Mouse (Mus musculus): ENCODE data around the gene Foxo6.

DNA sequence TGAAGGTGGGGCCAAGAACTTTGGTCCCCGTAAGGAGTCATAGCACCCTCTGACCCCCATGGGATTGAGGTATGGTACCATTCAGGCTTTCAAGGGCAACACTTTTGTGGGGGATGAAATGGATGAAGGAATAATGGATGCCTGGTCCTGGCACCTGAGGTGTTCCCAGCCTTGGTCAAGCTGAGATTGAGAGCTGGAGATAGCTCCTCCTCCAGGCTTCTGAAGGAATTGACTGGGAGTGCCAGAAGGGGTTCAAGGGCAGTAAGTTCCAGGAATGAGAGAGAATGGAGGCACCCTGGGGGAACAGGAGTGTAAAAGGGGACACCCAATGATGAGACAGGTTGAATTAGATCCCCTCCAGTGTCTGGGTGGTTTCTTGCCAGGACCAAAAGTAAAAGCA, 3.0 kb downstream of the Foxo6 start:
- no peak for TF ChIP-seq CTCF (IDR thresholded peaks at IDR 0.05; ENCODE audit: borderline replicate concordance, insufficient read depth, low read length)
- TF ChIP-seq POLR2A (IDR thresholded peaks at IDR 0.05; ENCODE audit: low read depth, low read length) = no peak

Data from embryonic fibroblast, embryonic 13.5 days (primary cell).